Mouse (Mus musculus): ENCODE measurements at regions not wholly inside any gene's neighbourhood (a gene's known extent, or its start where the extent isn't known, plus 50 kb on each side); places are given as distances from the start of the nearest gene placed in this dataset.

DNA sequence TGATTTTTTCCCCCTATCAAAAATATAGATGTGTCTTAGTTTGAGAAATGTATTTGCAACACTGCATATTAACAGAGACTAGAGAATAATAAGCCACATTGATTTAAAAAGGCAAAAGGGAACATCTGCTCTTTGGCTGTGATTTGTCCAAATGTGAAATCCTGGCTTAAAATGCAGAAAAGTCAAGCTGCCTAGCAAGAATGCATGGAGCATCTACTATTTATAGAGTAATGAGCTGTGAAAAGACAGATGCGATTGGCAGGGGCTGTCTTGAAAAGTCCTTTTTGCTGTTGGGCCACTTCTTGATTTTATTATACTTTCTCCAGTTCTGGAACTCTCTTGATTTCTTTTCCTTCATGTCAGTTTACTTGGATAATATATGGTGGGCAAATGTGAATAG, 1707.8 kb upstream of the Gm7489 start:
- no peaks in the 10 kb centered on the region for H3K36me3 ChIP-seq (ENCODE audit: insufficient read depth)
- H3K27ac ChIP-seq (ENCODE audit: low read depth) = no peak overlapping the region
- ATAC-seq (ENCODE audit: insufficient read depth) = no peak
- no peak for DNase-seq
- H3K27me3 ChIP-seq (ENCODE audit: insufficient read depth, low read length) = no peaks in the 10 kb centered on the region
- no peaks in the 10 kb centered on the region for H3K9me3 ChIP-seq (ENCODE audit: low read depth, low read length)
- H3K4me1 ChIP-seq (ENCODE audit: insufficient read depth) = no peaks in the 10 kb centered on the region
- TF ChIP-seq CTCF (IDR thresholded peaks at IDR 0.05; ENCODE audit: low read depth) = no peak
- H3K9ac ChIP-seq = no peak overlapping the region
- 69% methylated on average over 1 of the region's 1 CpGs for WGBS
- no peak overlapping the region for H3K4me2 ChIP-seq
- no peak overlapping the region for H3K4me3 ChIP-seq (ENCODE audit: low read depth, low read length)

DNA sequence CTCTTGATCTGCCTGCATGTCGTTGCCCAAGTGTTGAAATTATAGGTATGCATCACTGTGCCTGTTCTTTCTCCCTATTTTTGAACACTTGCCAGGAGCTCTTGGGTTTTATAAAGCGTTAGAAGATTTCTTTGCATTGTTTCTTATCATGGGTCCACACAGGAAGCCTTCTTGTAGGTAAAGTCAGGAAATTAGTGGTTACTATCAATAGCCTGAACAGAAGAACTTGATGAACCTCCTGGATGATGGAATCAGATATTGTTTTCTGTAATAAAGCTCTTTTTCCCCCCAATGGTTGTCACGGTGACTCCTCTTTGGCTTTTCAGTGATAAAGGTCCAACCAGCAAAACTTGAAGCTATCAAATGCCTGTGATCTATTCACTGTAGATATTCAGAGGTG, 1706.0 kb upstream of the Gm7489 start:
- 72% methylated on average over 3 of the region's 3 CpGs for WGBS
- H3K36me3 ChIP-seq (ENCODE audit: insufficient read depth) = no peaks in the 10 kb centered on the region
- no peaks in the 10 kb centered on the region for H3K27me3 ChIP-seq (ENCODE audit: insufficient read depth, low read length)
- ATAC-seq (ENCODE audit: insufficient read depth) (no peak), DNase-seq (no peak)
- no peak overlapping the region for H3K4me2 ChIP-seq
- H3K9ac ChIP-seq = no peak overlapping the region
- TF ChIP-seq CTCF (IDR thresholded peaks at IDR 0.05; ENCODE audit: low read depth) = no peak
- no peak overlapping the region for H3K27ac ChIP-seq (ENCODE audit: low read depth)
- no peak overlapping the region for H3K4me3 ChIP-seq (ENCODE audit: low read depth, low read length)
- no peaks in the 10 kb centered on the region for H3K4me1 ChIP-seq (ENCODE audit: insufficient read depth)
- H3K9me3 ChIP-seq (ENCODE audit: low read depth, low read length) = no peaks in the 10 kb centered on the region

DNA sequence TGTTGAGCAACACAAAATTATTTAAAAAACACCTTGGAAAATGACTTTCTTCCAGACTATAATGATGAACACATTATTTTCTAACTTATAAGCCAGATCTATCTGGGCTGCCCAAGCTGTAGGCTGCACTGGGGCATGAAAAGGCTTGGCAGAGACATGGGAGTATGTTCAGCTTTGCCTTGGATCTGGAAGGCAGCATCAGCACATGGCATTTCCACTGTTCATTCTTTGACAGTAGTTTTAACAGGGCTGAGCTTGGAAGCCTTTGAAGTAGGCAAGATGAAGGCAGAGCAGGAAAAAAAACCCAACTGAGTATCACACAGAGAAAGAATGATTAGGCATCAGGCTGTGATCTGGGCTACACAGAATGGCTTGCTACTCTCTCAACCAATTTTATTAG, 1705.3 kb upstream of the Gm7489 start:
- TF ChIP-seq CTCF (IDR thresholded peaks at IDR 0.05; ENCODE audit: low read depth) = no peak
- no peak for DNase-seq
- Histone ChIP-seq H3K36me3 (ENCODE audit: insufficient read depth) (no peaks in the 10 kb centered on the region), H3K4me1 (ENCODE audit: insufficient read depth) (no peaks in the 10 kb centered on the region), H3K9me3 (ENCODE audit: low read depth, low read length) (no peaks in the 10 kb centered on the region), H3K4me2 (no peak overlapping the region), H3K27me3 (ENCODE audit: insufficient read depth, low read length) (no peaks in the 10 kb centered on the region), H3K4me3 (ENCODE audit: low read depth, low read length) (no peak overlapping the region), H3K27ac (ENCODE audit: low read depth) (no peak overlapping the region), H3K9ac (no peak overlapping the region)
- no peak for ATAC-seq (ENCODE audit: insufficient read depth)

- Histone ChIP-seq H3K27me3 (ENCODE audit: insufficient read depth, low read length) (no peaks in the 10 kb centered on the region), H3K36me3 (ENCODE audit: insufficient read depth) (no peaks in the 10 kb centered on the region), H3K27ac (ENCODE audit: low read depth) (no peak overlapping the region), H3K4me2 (no peak overlapping the region), H3K4me1 (ENCODE audit: insufficient read depth) (no peaks in the 10 kb centered on the region), H3K4me3 (ENCODE audit: low read depth, low read length) (no peak overlapping the region), H3K9me3 (ENCODE audit: low read depth, low read length) (no peaks in the 10 kb centered on the region), H3K9ac (no peak overlapping the region)
- DNase-seq = no peak
- no peak for TF ChIP-seq CTCF (IDR thresholded peaks at IDR 0.05; ENCODE audit: low read depth)
- no peak for ATAC-seq (ENCODE audit: insufficient read depth)
- 52% methylated on average over 3 of the region's 3 CpGs for WGBS
Observed at GRCm38 (mm10) chr15:52191176-52191575, 1693.5 kb upstream of the Gm7489 start.

- H3K4me2 ChIP-seq = no peak overlapping the region
- no peak overlapping the region for H3K9ac ChIP-seq
- DNase-seq (peak; percentile 42), ATAC-seq (ENCODE audit: insufficient read depth) (no peak)
- WGBS = 51% methylated on average over 3 of the region's 3 CpGs
- H3K27ac ChIP-seq (ENCODE audit: low read depth) = no peak overlapping the region
- no peaks in the 10 kb centered on the region for H3K27me3 ChIP-seq (ENCODE audit: insufficient read depth, low read length)
- no peaks in the 10 kb centered on the region for H3K36me3 ChIP-seq (ENCODE audit: insufficient read depth)
- TF ChIP-seq CTCF (IDR thresholded peaks at IDR 0.05; ENCODE audit: low read depth) = no peak
- no peaks in the 10 kb centered on the region; the same call in 1 of the 2 replicates for H3K4me1 ChIP-seq (ENCODE audit: insufficient read depth)
- H3K9me3 ChIP-seq (ENCODE audit: low read depth, low read length) = no peaks in the 10 kb centered on the region
- no peak overlapping the region for H3K4me3 ChIP-seq (ENCODE audit: low read depth, low read length)
Observed at GRCm38 (mm10) chr15:52207271-52207670, 1677.4 kb upstream of the Gm7489 start.

DNA sequence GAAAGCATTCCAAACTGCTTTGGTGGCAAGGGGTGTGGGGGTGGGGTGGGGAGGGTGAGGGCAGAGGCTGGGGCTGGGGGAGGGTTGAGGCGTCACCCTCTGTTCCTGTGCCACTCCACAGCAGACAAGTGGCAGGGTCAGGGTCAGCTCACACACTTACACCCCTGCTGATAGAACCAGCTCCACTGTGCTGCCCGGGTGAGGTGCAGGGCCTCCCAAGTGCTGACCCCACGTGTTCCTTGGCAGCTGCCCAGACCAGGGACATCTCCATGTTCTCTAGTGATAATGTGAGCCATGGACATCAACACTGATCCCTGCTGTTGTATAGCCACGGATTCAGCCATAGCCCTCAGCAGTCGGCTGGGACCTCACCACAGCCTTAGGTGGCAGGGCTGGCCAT, 1652.3 kb upstream of the Gm7489 start:
- ATAC-seq (ENCODE audit: insufficient read depth) = no peak

DNA sequence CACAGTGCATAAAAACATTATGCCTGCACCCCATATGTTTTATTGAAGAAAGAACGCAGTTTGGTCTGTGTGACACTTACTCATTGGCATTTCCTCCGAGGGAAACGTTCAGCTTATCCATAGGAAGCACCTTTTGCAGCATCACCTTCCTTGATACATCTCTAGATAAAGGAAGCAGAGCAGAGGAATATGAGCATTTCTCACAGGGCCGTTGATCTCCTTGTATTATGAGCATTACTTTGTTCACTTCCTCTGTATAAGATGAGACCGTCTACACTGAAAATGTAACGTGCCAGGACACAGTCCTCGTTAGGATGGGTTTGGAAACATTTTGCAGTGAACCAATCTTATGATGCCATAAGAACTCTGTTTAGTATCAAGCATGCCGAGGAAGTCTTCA, 1648.5 kb upstream of the Gm7489 start:
- ATAC-seq (ENCODE audit: insufficient read depth) (peak; percentile 69; the same call in 1 of the 2 replicates), DNase-seq (peak; percentile 44)
- H3K36me3 ChIP-seq (ENCODE audit: insufficient read depth) = no peaks in the 10 kb centered on the region
- 33% methylated on average over 8 of the region's 8 CpGs for WGBS
- no peak overlapping the region for H3K4me3 ChIP-seq (ENCODE audit: low read depth, low read length)
- H3K4me1 ChIP-seq (ENCODE audit: insufficient read depth) = no peaks in the 10 kb centered on the region
- H3K9ac ChIP-seq = no peak overlapping the region
- no peak overlapping the region for H3K4me2 ChIP-seq
- no peaks in the 10 kb centered on the region for H3K27me3 ChIP-seq (ENCODE audit: insufficient read depth, low read length)
- H3K9me3 ChIP-seq (ENCODE audit: low read depth, low read length) = no peaks in the 10 kb centered on the region
- no peak for TF ChIP-seq CTCF (IDR thresholded peaks at IDR 0.05; ENCODE audit: low read depth)
- H3K27ac ChIP-seq (ENCODE audit: low read depth) = no peak overlapping the region

More for the DNA sequence above, 1652.3 kb upstream of the Gm7489 start:
- no peak for DNase-seq
- no peaks in the 10 kb centered on the region for H3K27me3 ChIP-seq (ENCODE audit: insufficient read depth, low read length)
- H3K4me3 ChIP-seq (ENCODE audit: low read depth, low read length) = no peak overlapping the region
- no peak overlapping the region for H3K4me2 ChIP-seq
- H3K4me1 ChIP-seq (ENCODE audit: insufficient read depth) = no peaks in the 10 kb centered on the region
- no peaks in the 10 kb centered on the region for H3K9me3 ChIP-seq (ENCODE audit: low read depth, low read length)
- no peak overlapping the region for H3K27ac ChIP-seq (ENCODE audit: low read depth)
- TF ChIP-seq CTCF (IDR thresholded peaks at IDR 0.05; ENCODE audit: low read depth) = no peak
- no peak overlapping the region for H3K9ac ChIP-seq
- 78% methylated on average over 5 of the region's 5 CpGs for WGBS
- no peaks in the 10 kb centered on the region for H3K36me3 ChIP-seq (ENCODE audit: insufficient read depth)

- H3K9me3 ChIP-seq (ENCODE audit: low read depth, low read length) = no peaks in the 10 kb centered on the region
- no peak overlapping the region for H3K9ac ChIP-seq
- H3K4me3 ChIP-seq (ENCODE audit: low read depth, low read length) = no peak overlapping the region
- TF ChIP-seq CTCF (IDR thresholded peaks at IDR 0.05; ENCODE audit: low read depth) = no peak
- H3K36me3 ChIP-seq (ENCODE audit: insufficient read depth) = no peaks in the 10 kb centered on the region
- no peaks in the 10 kb centered on the region for H3K27me3 ChIP-seq (ENCODE audit: insufficient read depth, low read length)
- ATAC-seq (ENCODE audit: insufficient read depth) (no peak), DNase-seq (no peak)
- no peaks in the 10 kb centered on the region for H3K4me1 ChIP-seq (ENCODE audit: insufficient read depth)
- WGBS = 89% methylated on average over 1 of the region's 1 CpGs
- no peak overlapping the region for H3K4me2 ChIP-seq
- no peak overlapping the region for H3K27ac ChIP-seq (ENCODE audit: low read depth)
Observed at GRCm38 (mm10) chr15:52242890-52243289, 1641.8 kb upstream of the Gm7489 start.
